Mouse (Mus musculus) stomach, embryonic 14.5 days (tissue): Measurements from ENCODE around the gene Barhl1. TPM values are rescaled to one million over a fixed set of nuclear protein-coding genes. Genes with fewer than 3 reads are reported as not detected.

Experiments
- ATAC-seq: fragments of 200-750 bp; cut with Nextera tagmentation; 2 replicates; pipeline ENCODE4 v1.8.0; 2017; ENCODE audit warnings: low read depth, moderate TSS enrichment; ENCODE audit not compliant: insufficient number of reproducible peaks, insufficient read depth, low FRiP score
- H3K27ac ChIP-seq: fragments of 300-500 bp; sonication (generic); 2 replicates; pipeline ENCODE4 v1.5.1; 2014; ENCODE audit warnings: mild to moderate bottlenecking, low read length, moderate library complexity, mixed read lengths
- H3K27me3 ChIP-seq: fragments of 300-500 bp; sonication (generic); 2 replicates; pipeline ENCODE4 v1.6.1; 2014; ENCODE audit warnings: low read length, control low read depth, mixed read lengths; ENCODE audit not compliant: control insufficient read depth, insufficient read depth
- H3K36me3 ChIP-seq: fragments of 300-500 bp; sonication (generic); 2 replicates; pipeline ENCODE4 v1.6.1; 2014; ENCODE audit warnings: mild to moderate bottlenecking, control low read depth, low read length, moderate library complexity, mixed read lengths; ENCODE audit not compliant: control insufficient read depth, insufficient read depth
- H3K4me1 ChIP-seq: fragments of 300-500 bp; sonication (generic); 2 replicates; pipeline ENCODE4 v1.6.1; 2014; ENCODE audit warnings: low read length, control low read depth, mixed read lengths; ENCODE audit not compliant: control insufficient read depth, insufficient read depth
- H3K4me2 ChIP-seq: fragments of 300-500 bp; sonication (generic); replicated peaks from 2 replicates; pipeline ENCODE4 v1.6.1; 2014; ENCODE audit warnings: low read depth, low read length, control low read depth
- H3K4me3 ChIP-seq: fragments of 300-500 bp; sonication (generic); 2 replicates; pipeline ENCODE4 v1.5.1; 2014; ENCODE audit warnings: low read depth, low read length, control low read depth
- H3K9ac ChIP-seq: fragments of 300-500 bp; sonication (generic); replicated peaks from 2 replicates; pipeline ENCODE4 v1.6.1; 2014; ENCODE audit warnings: low read depth, mild to moderate bottlenecking, control low read depth, low read length, moderate library complexity, mixed read lengths
- H3K9me3 ChIP-seq: fragments of 300-500 bp; sonication (generic); 2 replicates; pipeline ENCODE4 v1.6.1; 2016; ENCODE audit warnings: low read depth, low read length, control low read depth; ENCODE audit not compliant: control insufficient read depth
- WGBS: fragments of 180-500 bp; shearing (Covaris S2); extraction: QIAGEN DNeasy Blood & Tissue Kit; methylation state at CpG from one replicate; pipeline ENCODE4 v1.1.7; 2014; 5-methylcytosine and 5-hydroxymethylcytosine counted together
- polyA plus RNA-seq: library from polyadenylated mRNA; unstranded; fragments of >200 nt; fragmentation: Nextera tagmentation; extraction: Ambion mirVana; gene quantifications from 2 replicates; pipeline ENCODE4 v1.2.1, GENCODE M21; 2014

Gene Barhl1
- polyA plus RNA-seq, 1 experiment from 2014 or later: 0.12 TPM

DNA sequence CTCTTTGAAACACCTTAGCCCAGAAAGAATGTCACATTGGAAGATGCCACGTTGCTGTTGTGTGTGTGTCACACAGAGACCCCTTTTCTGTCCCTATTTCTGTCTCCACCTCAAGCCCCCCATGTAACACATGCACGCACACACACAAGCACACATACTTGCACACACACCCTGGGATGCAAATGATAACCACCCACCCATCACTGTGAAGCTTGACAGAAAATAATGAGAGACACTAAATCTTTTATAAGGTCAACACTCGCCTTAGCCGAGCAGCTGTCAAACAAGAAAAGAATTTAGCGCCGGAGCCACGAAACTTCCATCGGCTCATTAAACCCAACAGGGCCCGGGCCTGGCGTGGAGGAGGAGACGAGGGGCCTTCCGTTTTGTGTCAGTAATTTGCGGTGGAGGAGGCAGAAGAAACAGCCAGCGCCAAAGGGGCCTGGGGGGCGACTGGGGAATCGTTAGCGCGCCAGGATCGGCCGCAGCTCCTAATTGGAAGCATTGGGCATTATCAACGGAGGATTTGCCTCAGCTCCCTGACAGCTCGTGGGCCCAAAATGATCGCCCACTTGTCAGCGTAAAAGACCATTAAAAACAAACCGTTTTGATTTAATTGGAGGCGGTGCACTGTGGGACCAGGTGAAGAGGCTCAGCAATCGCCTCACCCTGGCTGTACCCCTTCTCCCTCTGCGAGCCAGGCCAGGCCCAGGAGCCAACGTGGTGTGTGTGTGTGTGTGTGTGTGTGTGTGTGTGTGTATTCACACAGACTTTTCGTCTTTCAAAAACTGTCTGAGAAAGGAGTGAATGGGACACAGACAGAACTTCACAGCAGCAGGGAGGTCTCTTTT, 27.4 kb upstream of the Barhl1 start:
- 51% methylated on average over 30 of the region's 30 CpGs for WGBS
- Histone ChIP-seq H3K27me3 (no peaks in the 10 kb centered on the region), H3K4me1 (no peaks in the 10 kb centered on the region), H3K4me2 (no peak overlapping the region), H3K4me3 (no peak overlapping the region), H3K9me3 (no peaks in the 10 kb centered on the region), H3K36me3 (no peaks in the 10 kb centered on the region), H3K27ac (no peak overlapping the region), H3K9ac (no peak overlapping the region)
- no peak for ATAC-seq

GRCm38 (mm10) chr2:28938997-28939396, 22.5 kb upstream of the Barhl1 start:
- Histone ChIP-seq H3K4me2 (no peak overlapping the region), H3K36me3 (no peaks in the 10 kb centered on the region), H3K4me1 (no peaks in the 10 kb centered on the region), H3K27me3 (no peaks in the 10 kb centered on the region), H3K9ac (no peak overlapping the region), H3K9me3 (no peaks in the 10 kb centered on the region), H3K27ac (no peak overlapping the region), H3K4me3 (no peak overlapping the region)
- ATAC-seq: no peak
- WGBS: 73% methylated on average over 7 of the region's 7 CpGs

- H3K4me2 ChIP-seq: no peak overlapping the region
- no peaks in the 10 kb centered on the region for H3K36me3 ChIP-seq
- no peak overlapping the region for H3K4me3 ChIP-seq
- H3K27me3 ChIP-seq: no peaks in the 10 kb centered on the region
- no peaks in the 10 kb centered on the region for H3K4me1 ChIP-seq
- H3K27ac ChIP-seq: no peak overlapping the region
- ATAC-seq: no peak
- no peaks in the 10 kb centered on the region for H3K9me3 ChIP-seq
- no peak overlapping the region for H3K9ac ChIP-seq
- WGBS: 87% methylated on average over 3 of the region's 3 CpGs
Measured at GRCm38 (mm10) chr2:28930571-28930970, 14.1 kb upstream of the Barhl1 start.

DNA sequence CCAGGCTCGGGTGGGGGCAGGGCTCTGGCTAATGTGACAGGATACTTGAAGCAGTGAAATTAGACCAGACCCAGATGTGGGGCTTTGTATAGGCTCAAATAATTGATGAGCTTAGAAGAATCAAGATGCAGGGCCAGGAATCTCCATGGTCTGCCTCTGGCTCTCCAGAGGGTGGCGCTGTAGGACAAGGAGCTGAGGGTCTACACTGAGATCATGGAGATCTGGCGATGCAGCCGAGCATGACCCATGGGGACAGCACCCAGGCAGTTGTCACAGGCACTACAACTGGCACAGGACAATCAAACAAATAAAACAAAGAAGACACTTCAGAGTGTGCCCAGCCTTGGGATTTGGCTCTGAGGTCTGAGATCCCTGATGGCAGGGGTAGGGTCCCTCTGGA, 7.4 kb upstream of the Barhl1 start:
- Histone ChIP-seq H3K4me2 (no peak overlapping the region), H3K4me3 (no peak overlapping the region), H3K27me3 (peaks cover 15% of the 10 kb centered on the region), H3K9ac (no peak overlapping the region), H3K27ac (no peak overlapping the region), H3K9me3 (no peaks in the 10 kb centered on the region), H3K4me1 (no peaks in the 10 kb centered on the region), H3K36me3 (no peaks in the 10 kb centered on the region)
- 3% methylated on average over 4 of the region's 4 CpGs for WGBS
- peak; percentile 33; the same call in 1 of the 2 replicates for ATAC-seq

GRCm38 (mm10) chr2:28919001-28919400, 2.5 kb upstream of the Barhl1 start:
- no peak overlapping the region for H3K4me2 ChIP-seq
- H3K27ac ChIP-seq: no peak overlapping the region
- no peaks in the 10 kb centered on the region for H3K4me1 ChIP-seq
- H3K36me3 ChIP-seq: no peaks in the 10 kb centered on the region
- H3K4me3 ChIP-seq: no peak overlapping the region
- no peak overlapping the region for H3K9ac ChIP-seq
- peaks cover 61% of the 10 kb centered on the region for H3K27me3 ChIP-seq
- WGBS: 2% methylated on average over 4 of the region's 4 CpGs
- ATAC-seq: no peak
- H3K9me3 ChIP-seq: no peaks in the 10 kb centered on the region

- ATAC-seq: no peak
- Histone ChIP-seq H3K27ac (no peak overlapping the region), H3K4me2 (0 out of 2 replicates have a peak overlapping the region, but pooled peaks have one; percentile 10), H3K4me1 (no peaks in the 10 kb centered on the region), H3K4me3 (0 out of 2 replicates have a peak overlapping the region, but pooled peaks have one; percentile 5), H3K9me3 (no peaks in the 10 kb centered on the region), H3K36me3 (no peaks in the 10 kb centered on the region), H3K27me3 (peaks cover 65% of the 10 kb centered on the region), H3K9ac (no peak overlapping the region)
- WGBS: 1% methylated on average over 73 of the region's 73 CpGs
Measured at GRCm38 (mm10) chr2:28917518-28918361, 1.3 kb upstream of the Barhl1 start.

- Histone ChIP-seq H3K4me1 (no peaks in the 10 kb centered on the region), H3K9me3 (no peaks in the 10 kb centered on the region), H3K27me3 (peaks cover 65% of the 10 kb centered on the region), H3K4me3 (no peak overlapping the region), H3K9ac (no peak overlapping the region), H3K27ac (no peak overlapping the region), H3K4me2 (no peak overlapping the region), H3K36me3 (no peaks in the 10 kb centered on the region)
- WGBS: 4% methylated on average over 11 of the region's 11 CpGs
- ATAC-seq: no peak
Measured at GRCm38 (mm10) chr2:28917156-28917517, 669 bp upstream of the Barhl1 start.

- H3K9me3 ChIP-seq: no peaks in the 10 kb centered on the region
- 0 out of 2 replicates have a peak overlapping the region, but pooled peaks have one; percentile 2 for H3K4me3 ChIP-seq
- H3K9ac ChIP-seq: no peak overlapping the region
- H3K27ac ChIP-seq: no peak overlapping the region
- peak; percentile 80; the same call in 1 of the 2 replicates for ATAC-seq
- no peak overlapping the region for H3K4me2 ChIP-seq
- no peaks in the 10 kb centered on the region for H3K4me1 ChIP-seq
- H3K36me3 ChIP-seq: no peaks in the 10 kb centered on the region
- 2% methylated on average over 50 of the region's 50 CpGs for WGBS
- H3K27me3 ChIP-seq: peaks cover 75% of the 10 kb centered on the region
Measured at GRCm38 (mm10) chr2:28915768-28916512, 528 bp downstream of the Barhl1 start.
